Mouse (Mus musculus): ENCODE results near the gene Pde2a.

DNA sequence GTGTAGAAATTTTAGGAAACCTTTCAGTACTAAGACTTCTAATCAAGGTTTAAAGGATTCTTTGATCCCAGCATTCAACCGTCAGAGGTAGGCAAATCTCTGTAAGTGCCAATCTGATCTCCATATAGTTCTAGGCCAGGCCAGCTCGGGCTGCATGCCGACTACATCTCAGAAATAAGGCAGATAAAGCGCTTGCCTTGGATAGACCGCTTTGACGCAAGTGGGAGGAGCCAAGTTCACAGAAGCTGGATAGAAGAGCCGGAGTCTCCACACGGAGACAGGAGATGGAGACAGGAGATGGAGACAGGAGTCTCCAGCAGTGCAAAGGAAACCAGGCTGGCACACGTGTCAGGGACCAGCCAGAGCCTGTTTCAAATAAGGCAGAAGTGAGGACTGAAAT is 118.3 kb downstream of the Pde2a start:
- no peak for TF ChIP-seq POLR2A (IDR thresholded peaks at IDR 0.05; ENCODE audit: borderline replicate concordance, extremely low read depth, insufficient read depth, insufficient read length, poor library complexity, severe bottlenecking)
- TF ChIP-seq CTCF (IDR thresholded peaks at IDR 0.05; ENCODE audit: borderline replicate concordance, extremely low read depth, insufficient read depth, insufficient read length): no peak
